Mouse (Mus musculus): ENCODE measurements around the gene Alkbh5. TPM values are rescaled to one million over a fixed set of nuclear protein-coding genes. Genes with fewer than 3 reads are reported as not detected.

Gene Alkbh5
- 79.2 and 81.5 TPM in 2 replicates for total RNA-seq (2021)
- long read RNA-seq, experiment 1, full-length matches to known transcripts, result 87 of 93 reads
- long read RNA-seq, experiment 1, partial matches to known transcripts, result 0 of 93 reads
- long read RNA-seq, experiment 1, other reads (novel, unspliced or antisense), result 6 of 93 reads
- long read RNA-seq, experiment 2, full-length matches to known transcripts, result 80 of 88 reads
- long read RNA-seq, experiment 2, partial matches to known transcripts, result 0 of 88 reads
- long read RNA-seq, experiment 2, other reads (novel, unspliced or antisense), result 8 of 88 reads

DNA sequence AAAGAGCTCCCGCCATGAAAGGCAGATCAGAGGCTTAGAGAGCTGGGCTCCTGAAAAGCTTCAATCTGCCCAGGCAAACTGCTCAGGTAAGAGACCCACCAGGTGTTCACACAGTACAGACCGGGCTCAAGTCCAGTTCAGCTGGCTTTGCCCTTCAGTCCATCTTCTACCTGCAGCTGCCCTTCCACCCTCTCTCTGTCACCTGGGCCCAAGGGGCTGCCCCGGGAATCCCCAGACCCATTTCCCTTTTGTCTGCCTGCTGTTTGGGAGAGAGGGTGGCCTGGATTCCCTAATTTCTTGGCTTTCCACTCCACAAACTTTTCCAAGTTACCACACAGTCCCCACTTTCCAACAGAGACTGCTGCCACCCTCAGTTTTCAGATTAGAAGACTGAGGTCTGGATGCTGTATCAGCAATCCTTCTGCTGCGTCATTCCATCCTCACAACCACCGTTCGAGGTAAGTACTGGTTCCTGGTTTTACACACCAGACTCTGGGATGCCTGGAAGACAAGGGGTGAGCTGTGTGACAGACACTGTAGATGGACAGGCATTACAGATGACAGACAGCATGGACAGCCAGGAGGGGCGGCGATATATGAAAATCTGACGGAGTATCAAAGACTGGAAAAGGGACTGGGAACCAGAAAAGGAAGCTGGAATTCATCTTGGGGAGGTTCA lies at the start of gene Alkbh5:
Gene Alkbh5 (plus strand): TSS at position 202 of the 679 bp plus-strand sequence.
- peak; percentile 32 for DNase-seq

- no peak for DNase-seq
Observed at GRCm38 (mm10) chr11:60492726-60493125, 43.5 kb upstream of the Alkbh5 start.

DNA sequence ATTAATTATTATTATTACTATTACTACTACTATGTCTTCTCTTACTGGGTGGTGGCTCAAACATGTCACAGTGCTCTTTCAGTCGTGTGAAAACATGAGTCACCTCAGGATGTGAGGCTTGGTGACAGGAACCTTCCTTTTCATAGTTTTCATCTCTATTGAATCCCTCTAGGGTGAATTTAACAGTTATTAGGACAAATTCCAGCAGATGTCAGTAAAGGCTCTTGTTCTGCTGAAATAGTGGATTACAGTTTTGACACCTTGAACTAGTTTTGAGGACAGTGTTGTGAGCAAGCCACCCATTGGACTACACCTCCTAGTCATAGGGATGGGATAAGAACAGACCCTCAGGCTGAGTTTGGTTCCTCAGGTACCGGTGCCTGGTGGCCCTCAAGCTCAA lies 40.5 kb upstream of the Alkbh5 start:
- no peak for DNase-seq

GRCm38 (mm10) chr11:60507281-60507680 lies 28.9 kb upstream of the Alkbh5 start:
- no peak for DNase-seq

- no peak for DNase-seq
Observed at GRCm38 (mm10) chr11:60508950-60509349, 27.2 kb upstream of the Alkbh5 start.

- DNase-seq, result peak; percentile 37
Observed at GRCm38 (mm10) chr11:60509500-60509899, 26.7 kb upstream of the Alkbh5 start.

DNA sequence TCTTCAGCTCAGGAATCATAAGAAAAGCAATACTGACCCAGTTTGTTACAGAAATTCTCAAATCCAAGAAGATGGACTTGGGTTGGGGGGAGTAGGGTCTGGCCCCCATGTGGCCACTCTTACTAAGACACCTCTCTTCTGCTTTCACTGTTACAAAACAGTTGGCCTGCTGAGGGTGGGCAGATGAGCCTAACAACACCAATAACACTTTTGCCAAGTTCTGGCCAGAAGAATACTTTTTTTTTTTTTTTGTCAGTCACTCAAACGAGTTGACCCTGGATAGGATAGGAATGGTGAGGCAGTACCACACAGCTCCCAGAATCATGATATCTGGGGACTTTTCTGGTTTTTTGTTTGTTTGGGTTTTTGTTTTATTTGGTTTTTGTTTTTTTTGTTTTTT lies 24.3 kb upstream of the Alkbh5 start:
- no peak for DNase-seq

- no peak for DNase-seq
Observed at GRCm38 (mm10) chr11:60512520-60512919, 23.7 kb upstream of the Alkbh5 start.

DNA sequence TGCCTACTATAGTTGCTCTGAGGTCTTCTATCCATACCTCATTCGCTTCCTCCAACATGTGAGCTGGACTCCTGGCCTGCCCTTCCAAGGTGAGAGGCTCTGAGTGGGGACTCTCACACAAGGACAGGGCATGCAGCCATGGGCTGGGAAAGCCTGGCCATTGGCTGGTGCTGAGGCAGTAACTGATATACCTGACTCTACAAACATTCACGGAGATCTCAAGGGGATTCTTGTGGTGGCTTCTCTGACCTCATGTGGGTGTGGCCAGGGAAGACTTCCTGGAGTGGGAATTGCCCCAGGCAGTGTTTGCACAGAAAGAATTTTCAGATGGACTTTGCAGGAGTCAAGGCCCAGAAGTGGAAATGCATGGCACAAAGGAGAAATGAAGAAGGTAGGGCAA lies 21.2 kb upstream of the Alkbh5 start:
- no peak for DNase-seq

GRCm38 (mm10) chr11:60518305-60518704 lies 17.9 kb upstream of the Alkbh5 start:
- peak; percentile 26 for DNase-seq

GRCm38 (mm10) chr11:60522027-60522426 lies 14.2 kb upstream of the Alkbh5 start:
- peak; percentile 50 for DNase-seq

DNA sequence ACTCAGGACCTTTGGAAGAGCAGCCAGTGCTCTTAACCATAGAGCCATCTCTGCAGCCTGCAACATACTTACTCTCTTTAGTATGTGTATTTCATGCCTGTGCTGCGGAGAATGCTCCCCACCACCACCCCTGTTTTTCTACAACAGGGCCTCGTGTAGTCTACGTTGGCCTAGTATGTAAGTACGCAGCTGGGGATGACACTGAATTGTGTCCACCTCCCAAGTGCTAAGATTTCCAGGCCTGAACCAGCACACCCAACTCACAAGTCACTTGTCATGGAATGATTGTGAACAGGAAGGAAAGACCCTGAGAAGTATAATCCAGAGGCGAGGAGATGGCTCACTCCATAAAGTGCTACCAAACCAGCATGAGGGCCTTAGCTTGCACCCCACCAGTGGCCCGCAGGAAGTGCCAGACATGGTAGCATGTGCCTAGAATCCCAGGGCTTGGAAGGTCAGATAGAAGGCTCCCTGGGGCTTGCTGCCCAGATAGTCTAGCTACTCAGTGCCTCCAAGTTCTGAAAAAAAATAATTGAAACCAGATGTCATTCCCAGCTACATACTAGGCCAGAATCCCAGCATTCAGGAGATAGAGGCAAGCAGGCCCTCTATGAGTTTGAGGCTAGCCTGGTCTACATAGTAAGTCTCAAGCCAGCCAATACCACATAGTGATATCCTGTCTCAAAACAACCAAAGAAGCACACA lies 13.4 kb upstream of the Alkbh5 start:
- no peak for DNase-seq

DNA sequence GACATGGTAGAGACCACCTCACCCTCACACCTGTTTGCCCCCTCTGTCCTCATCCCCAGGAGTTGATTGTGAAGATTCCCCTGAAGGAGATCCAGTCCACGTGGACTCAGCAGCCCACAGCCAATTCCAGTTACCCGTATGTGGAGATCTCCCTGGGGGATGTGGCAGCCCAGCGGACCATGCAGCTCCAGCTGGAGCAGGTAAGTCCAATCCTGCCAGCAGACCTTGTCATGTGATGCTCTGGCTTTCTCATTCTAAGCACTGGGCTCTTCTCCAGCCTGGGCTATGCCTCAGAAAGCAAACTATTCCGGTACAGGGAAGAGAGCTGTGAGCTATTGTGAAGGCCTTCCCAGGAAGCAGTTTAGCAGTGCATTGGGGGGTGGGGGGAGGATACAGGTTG lies 9.7 kb upstream of the Alkbh5 start:
- peak; percentile 58 for DNase-seq

DNA sequence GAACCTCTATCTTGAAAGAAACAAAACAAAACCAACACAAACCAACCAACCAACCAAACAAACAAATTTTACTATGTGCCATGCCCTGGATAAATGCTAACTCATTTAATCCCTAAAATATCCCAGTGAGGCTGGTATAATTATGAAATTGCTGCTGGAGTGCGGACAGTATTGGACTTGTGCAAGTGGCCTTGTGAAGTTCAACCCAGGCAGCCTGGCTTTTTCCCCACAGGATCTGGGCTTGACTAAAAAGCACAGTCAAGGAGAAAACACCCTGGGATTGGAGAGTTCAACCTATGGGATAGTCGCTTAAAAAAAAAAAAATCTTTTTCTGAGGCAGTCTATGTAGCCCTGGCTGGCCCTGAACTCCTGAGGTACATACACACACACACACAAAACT lies 505 bp upstream of the Alkbh5 start:
- peak; percentile 68 for DNase-seq

DNA sequence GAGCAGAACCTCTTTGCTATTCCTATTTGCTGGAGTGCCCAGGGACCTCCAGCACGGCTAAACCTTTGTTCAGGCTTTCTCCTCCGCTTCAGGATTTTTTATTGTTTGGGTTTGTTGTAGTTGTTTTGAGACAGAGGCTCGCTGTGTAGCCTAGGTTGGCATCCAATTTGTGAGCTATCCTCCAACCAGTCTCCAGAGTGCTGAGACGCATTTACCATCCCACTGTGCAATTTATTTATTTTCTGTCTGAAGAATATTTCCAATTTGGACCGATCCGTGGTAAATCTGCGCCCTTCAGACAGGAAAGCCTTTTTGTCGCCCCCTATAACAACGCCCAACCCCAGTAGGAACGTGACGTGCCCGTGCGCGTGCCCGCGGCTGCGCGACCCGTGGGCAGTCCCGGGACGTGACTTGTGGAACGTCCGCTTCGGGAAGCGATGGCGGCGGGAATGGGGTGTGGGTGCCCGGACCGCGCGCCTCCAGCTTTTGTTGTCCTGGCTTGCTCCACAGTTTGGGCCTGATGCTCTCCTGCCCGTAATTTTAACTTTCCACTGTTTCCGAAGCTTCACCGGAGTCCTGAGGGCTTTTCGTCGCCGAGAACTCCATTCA lies 782 bp downstream of the Alkbh5 start:
- peak; percentile 95 for DNase-seq

GRCm38 (mm10) chr11:60537468-60538347 lies 1.5 kb downstream of the Alkbh5 start:
- DNase-seq, result peak; percentile 98

GRCm38 (mm10) chr11:60538371-60539281 lies 2.4 kb downstream of the Alkbh5 start:
- DNase-seq, result peak; percentile 71

- DNase-seq, result no peak
Observed at GRCm38 (mm10) chr11:60539540-60539939, 3.4 kb downstream of the Alkbh5 start.

DNA sequence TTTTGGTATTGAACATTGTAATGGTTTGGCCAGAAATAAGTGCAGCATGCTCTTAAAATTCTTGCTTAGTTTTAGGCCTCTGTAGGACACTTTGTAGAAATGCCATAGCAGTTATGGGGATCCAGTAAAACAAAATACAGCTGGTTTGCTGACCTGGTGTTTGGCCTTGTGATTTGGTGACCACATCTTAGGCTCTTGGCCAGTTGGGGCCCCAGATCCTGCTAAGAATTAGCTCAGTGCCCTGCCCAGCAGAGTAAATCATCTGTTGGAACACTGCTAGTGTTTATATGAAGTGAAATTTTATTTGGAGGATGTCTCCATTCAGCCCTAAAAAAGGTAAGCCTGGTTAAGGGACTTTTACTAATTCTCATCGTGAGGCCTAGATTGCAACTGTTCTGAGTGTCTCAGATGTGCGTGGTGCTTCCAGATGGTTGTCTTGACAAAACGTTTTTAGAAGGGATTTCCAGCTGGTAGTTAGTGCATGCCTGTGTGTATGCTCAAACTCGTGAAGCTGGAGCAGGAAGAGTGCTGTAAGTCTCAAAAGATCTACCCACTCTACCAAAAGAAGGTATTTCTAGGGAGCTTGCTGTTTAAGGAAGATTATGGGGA lies 3.9 kb downstream of the Alkbh5 start:
- peak; percentile 59 for DNase-seq

- DNase-seq, result no peak
Observed at GRCm38 (mm10) chr11:60540761-60541160, 4.6 kb downstream of the Alkbh5 start.

Data from adrenal gland, postnatal 14 days (tissue).